22 mouse cellular contexts compared by ENCODE assay signal in the genomic region with DNA sequence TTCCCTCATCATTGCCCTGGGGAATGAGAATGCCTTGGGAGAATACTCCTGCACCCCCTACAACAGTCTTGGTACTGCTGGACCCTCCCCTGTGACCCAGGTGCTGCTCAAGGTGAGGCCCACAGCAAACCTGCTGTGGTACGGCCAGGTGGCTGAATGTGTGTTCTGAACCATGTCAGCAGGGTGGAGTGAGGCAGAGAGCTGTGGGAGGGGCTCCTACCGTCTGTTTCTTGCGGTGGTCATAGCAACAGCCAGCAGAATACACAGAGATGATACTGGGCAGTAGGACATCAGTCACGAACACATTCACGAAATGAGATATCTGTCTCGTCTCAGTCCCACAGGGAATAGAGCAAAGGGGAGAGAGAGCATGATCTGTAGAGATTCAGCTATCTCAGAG. TPM values are rescaled to one million over a fixed set of nuclear protein-coding genes. Genes with fewer than 3 reads are reported as not detected.
"Had no signal": no experiment of that assay in that cellular context is flagged by ENCODE, and none has a peak within 500 bp of the region (broad histone marks: within the 10 kb centered on the region; RNA-seq: fewer than 3 reads in every experiment).

No protein-coding gene starts in this region.

- H3K4me1 ChIP-seq: liver, embryonic 15.5 days had no signal

- H3K27ac ChIP-seq: liver, embryonic 13.5 days; liver, embryonic 15.5 days; lung, embryonic 15.5 days; macrophage; midbrain, embryonic 13.5 days; midbrain, embryonic 15.5 days; neural tube, embryonic 13.5 days; neural tube, embryonic 15.5 days had no signal

- DNase-seq: liver, embryonic 13.5 days; liver, postnatal 0 days; lung, adult 2 months; lung, postnatal 14 days; lung, postnatal 36 days; right cerebral cortex, postnatal 14 days; spleen, adult 18-20 months; thymus, adult 2 months; thymus, postnatal 25 days; thymus, postnatal 4 days had no signal

- H3K9me3 ChIP-seq: liver, embryonic 13.5 days; liver, embryonic 15.5 days; lung, embryonic 15.5 days; megakaryocyte, embryonic 14.5 days; midbrain, embryonic 13.5 days; midbrain, embryonic 15.5 days; neural tube, embryonic 13.5 days; neural tube, embryonic 15.5 days had no signal

- H3K4me2 ChIP-seq: liver, embryonic 13.5 days; liver, embryonic 15.5 days; lung, embryonic 15.5 days; midbrain, embryonic 11.5 days; midbrain, embryonic 13.5 days; midbrain, embryonic 15.5 days; neural tube, embryonic 13.5 days; neural tube, embryonic 15.5 days had no signal

- H3K27me3 ChIP-seq: lung, embryonic 15.5 days; midbrain, embryonic 15.5 days had no signal

- H3K9ac ChIP-seq: liver, embryonic 13.5 days; liver, embryonic 15.5 days; liver, postnatal 0 days; lung, embryonic 15.5 days; midbrain, embryonic 13.5 days; midbrain, embryonic 15.5 days; neural tube, embryonic 13.5 days; neural tube, embryonic 15.5 days had no signal

- H3K4me3 ChIP-seq: liver, embryonic 13.5 days; liver, embryonic 15.5 days; lung, embryonic 15.5 days; megakaryocyte, embryonic 14.5 days; midbrain, embryonic 13.5 days; midbrain, embryonic 15.5 days; myocyte; neural tube, embryonic 13.5 days; neural tube, embryonic 15.5 days had no signal

- H3K36me3 ChIP-seq: liver, embryonic 13.5 days; liver, embryonic 15.5 days had no signal

- ATAC-seq: liver, postnatal 0 days; lung, postnatal 0 days; midbrain, embryonic 13.5 days; midbrain, embryonic 15.5 days had no signal

RNA-seq across cellular contexts. Expression of a gene that starts 18.4 kb away (rescaled TPM):
- polyA plus RNA-seq: neural tube, embryonic 13.5 days had no signal

RNA-seq across cellular contexts. Expression of a gene that starts 27.1 kb away (rescaled TPM):
- total RNA-seq: megakaryocyte progenitor cell, adult 5-6 weeks had no signal
- polyA plus RNA-seq: myocyte had no signal
